Mouse (Mus musculus) heart, adult 10 weeks (tissue): ENCODE measurements around the gene Olfr1046. TPM values are rescaled to one million over a fixed set of nuclear protein-coding genes. Genes with fewer than 3 reads are reported as not detected.

Experiments
- polyA plus RNA-seq: library from polyadenylated mRNA; stranded (reverse); fragments of 350-450 nt; fragmentation: Illumina TruSeq; extraction: RNeasy Lipid Tissue Mini Kit (QIAGEN cat#74804); gene quantifications from one replicate; pipeline ENCODE4 v1.2.3, GENCODE M21; 2014; ENCODE audit warnings: low read depth, low replicate concordance

The Olfr1046 gene
- polyA plus RNA-seq, result not detected

GRCm38 (mm10) chr2:86219214-86219613 is at the start of gene Olfr1046:
Gene Olfr1046 (minus strand): TSS chr2:86219314.

GRCm38 (mm10) chr2:86258228-86258627 is 39.1 kb upstream of the Olfr1046 start, which contains the start of gene Olfr1049:
Gene Olfr1049 (minus strand): TSS chr2:86258328.

GRCm38 (mm10) chr2:86240189-86240588 is 21.1 kb upstream of the Olfr1046 start, which contains the start of gene Olfr1048:
Gene Olfr1048 (minus strand): TSS chr2:86240289.

DNA sequence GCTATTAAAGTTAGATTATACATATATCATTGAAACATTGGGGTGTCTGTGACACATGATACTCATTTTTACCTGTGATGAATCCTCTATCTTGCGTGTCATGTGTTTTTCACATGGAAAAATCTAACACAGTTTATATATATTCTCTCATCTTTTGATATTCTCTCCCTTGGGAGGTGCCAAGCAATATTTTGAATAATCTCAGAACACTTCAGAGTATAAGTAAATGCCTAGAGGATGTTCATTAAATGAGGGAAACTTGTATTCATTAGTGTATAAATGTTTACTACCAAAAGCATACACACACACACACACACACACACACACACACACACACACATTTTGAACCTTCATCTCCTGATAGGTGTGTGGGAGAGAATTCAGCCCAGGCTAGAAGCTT is 12.2 kb upstream of the Olfr1046 start, which contains the start of gene Olfr1047:
Gene Olfr1047 (minus strand): TSS at position 101 of the 400 bp plus-strand sequence.

DNA sequence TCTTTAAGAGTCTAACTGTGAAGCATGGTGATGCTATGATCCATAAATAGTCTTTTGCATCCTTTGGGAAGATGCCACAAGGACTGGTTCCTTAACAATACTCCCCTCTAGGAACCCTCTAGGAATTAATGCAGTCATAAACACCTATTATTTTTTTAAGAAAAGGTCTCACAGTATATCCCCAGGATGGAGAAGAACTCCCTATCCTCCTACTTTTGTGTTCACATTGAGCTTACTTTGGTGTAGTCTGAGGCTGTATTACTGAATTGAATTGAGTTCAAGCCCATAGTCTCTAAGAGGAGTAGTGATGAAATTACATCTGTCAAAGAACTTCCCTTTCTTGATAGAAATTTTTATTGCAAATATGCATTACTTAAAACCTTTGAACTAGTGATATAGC is 16.2 kb downstream of the Olfr1046 start, which contains the start of gene Olfr1045:
Gene Olfr1045 (minus strand): TSS at position 101 of the 400 bp plus-strand sequence.

GRCm38 (mm10) chr2:86185583-86185982 is 33.5 kb downstream of the Olfr1046 start, which contains the start of gene Olfr52:
Gene Olfr52 (minus strand): TSS chr2:86185683.

DNA sequence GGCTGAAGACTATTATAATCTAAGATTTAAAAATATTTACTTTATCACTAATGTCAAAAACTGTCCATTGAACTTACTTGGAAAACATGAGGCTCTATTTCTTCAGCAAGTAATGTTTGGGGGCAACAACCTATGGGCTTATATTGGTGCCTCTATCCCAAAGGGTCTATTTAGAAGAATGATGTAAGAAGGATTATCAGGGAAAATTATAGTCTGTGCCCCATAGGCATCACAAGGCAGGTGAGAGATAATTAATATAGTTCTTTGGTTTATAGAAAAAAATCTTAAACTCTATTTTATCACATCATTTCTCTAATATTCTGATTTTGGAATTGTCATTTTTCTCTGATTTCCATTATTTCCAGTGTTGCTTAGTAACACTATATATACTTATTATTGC is 41.4 kb downstream of the Olfr1046 start, which contains the start of gene Olfr1044:
Gene Olfr1044 (minus strand): TSS at position 101 of the 400 bp plus-strand sequence.

GRCm38 (mm10) chr2:86167422-86167821 is 51.7 kb downstream of the Olfr1046 start, which contains the start of gene Olfr1043:
Gene Olfr1043 (minus strand): TSS chr2:86167522.

Other genes starting within 250 kb of the Olfr1046 start
- gene Olfr1029, start 245.4 kb downstream of the Olfr1046 start, polyA plus RNA-seq, result not detected
- not detected for gene Olfr1030, start 240.0 kb downstream of the Olfr1046 start, polyA plus RNA-seq
- gene Olfr1031, start 229.0 kb downstream of the Olfr1046 start, polyA plus RNA-seq, result not detected
- gene Olfr1032, start 213.8 kb downstream of the Olfr1046 start, polyA plus RNA-seq, result not detected
- gene Olfr1033, start 198.7 kb downstream of the Olfr1046 start, polyA plus RNA-seq, result 4.8 TPM
- gene Olfr1034, start 173.5 kb downstream of the Olfr1046 start, polyA plus RNA-seq, result 0.92 TPM
- gene Olfr1036, start 145.3 kb downstream of the Olfr1046 start, polyA plus RNA-seq, result not detected
- gene Olfr1037, start 131.9 kb downstream of the Olfr1046 start, polyA plus RNA-seq, result not detected
- not detected for gene Olfr1039, start 83.4 kb downstream of the Olfr1046 start, polyA plus RNA-seq
- gene Olfr1040, start 72.6 kb downstream of the Olfr1046 start, polyA plus RNA-seq, result not detected
- gene Olfr1042, start 57.5 kb downstream of the Olfr1046 start, polyA plus RNA-seq, result not detected
- not detected for gene Olfr1043, start 51.8 kb downstream of the Olfr1046 start, polyA plus RNA-seq
- not detected for gene Olfr1044, start 41.5 kb downstream of the Olfr1046 start, polyA plus RNA-seq
- not detected for gene Olfr52, start 33.6 kb downstream of the Olfr1046 start, polyA plus RNA-seq
- gene Olfr1045, start 16.3 kb downstream of the Olfr1046 start, polyA plus RNA-seq, result not detected
- gene Olfr1047, start 12.1 kb upstream of the Olfr1046 start, polyA plus RNA-seq, result not detected
- gene Olfr1048, start 21.0 kb upstream of the Olfr1046 start, polyA plus RNA-seq, result not detected
- not detected for gene Olfr1049, start 39.0 kb upstream of the Olfr1046 start, polyA plus RNA-seq
- not detected for gene Olfr1051, start 59.8 kb upstream of the Olfr1046 start, polyA plus RNA-seq
- not detected for gene Olfr1052, start 73.1 kb upstream of the Olfr1046 start, polyA plus RNA-seq
- not detected for gene Olfr1053, start 96.0 kb upstream of the Olfr1046 start, polyA plus RNA-seq
- not detected for gene Olfr1054, start 116.1 kb upstream of the Olfr1046 start, polyA plus RNA-seq
- gene Olfr1055, start 131.0 kb upstream of the Olfr1046 start, polyA plus RNA-seq, result not detected
- gene Olfr1056, start 143.2 kb upstream of the Olfr1046 start, polyA plus RNA-seq, result not detected
- gene Olfr1057, start 159.1 kb upstream of the Olfr1046 start, polyA plus RNA-seq, result not detected
- gene Olfr1058, start 169.2 kb upstream of the Olfr1046 start, polyA plus RNA-seq, result not detected
- gene Olfr1061, start 194.7 kb upstream of the Olfr1046 start, polyA plus RNA-seq, result not detected
- not detected for gene Olfr1062, start 207.4 kb upstream of the Olfr1046 start, polyA plus RNA-seq
- gene Olfr1065, start 231.3 kb upstream of the Olfr1046 start, polyA plus RNA-seq, result not detected
- not detected for gene Olfr1066, start 237.0 kb upstream of the Olfr1046 start, polyA plus RNA-seq